Mouse (Mus musculus) liver, embryonic 14.5 days (tissue): Measurements from ENCODE around the gene Hemk1.

Experiments used
- CTCF ChIP-seq: IDR thresholded peaks from 2 replicates; pipeline ENCODE4 v1.5.1; 2016; ENCODE audit warnings: antibody characterized with exemption, low read depth, control low read depth
- EP300 ChIP-seq: IDR thresholded peaks from 2 replicates; pipeline ENCODE4 v1.6.1; 2016; ENCODE audit warnings: antibody characterized with exemption, low read depth

- TF ChIP-seq CTCF (no peak), EP300 (no peak)
Observed at GRCm38 (mm10) chr9:107346081-107346480, 7.9 kb upstream of the Hemk1 start.
